Mouse (Mus musculus): ENCODE data around the gene Zfp384.
A peak's percentile ranks its signal among the peaks of the same experiment; 100 is the strongest.

The Zfp384 gene

DNA sequence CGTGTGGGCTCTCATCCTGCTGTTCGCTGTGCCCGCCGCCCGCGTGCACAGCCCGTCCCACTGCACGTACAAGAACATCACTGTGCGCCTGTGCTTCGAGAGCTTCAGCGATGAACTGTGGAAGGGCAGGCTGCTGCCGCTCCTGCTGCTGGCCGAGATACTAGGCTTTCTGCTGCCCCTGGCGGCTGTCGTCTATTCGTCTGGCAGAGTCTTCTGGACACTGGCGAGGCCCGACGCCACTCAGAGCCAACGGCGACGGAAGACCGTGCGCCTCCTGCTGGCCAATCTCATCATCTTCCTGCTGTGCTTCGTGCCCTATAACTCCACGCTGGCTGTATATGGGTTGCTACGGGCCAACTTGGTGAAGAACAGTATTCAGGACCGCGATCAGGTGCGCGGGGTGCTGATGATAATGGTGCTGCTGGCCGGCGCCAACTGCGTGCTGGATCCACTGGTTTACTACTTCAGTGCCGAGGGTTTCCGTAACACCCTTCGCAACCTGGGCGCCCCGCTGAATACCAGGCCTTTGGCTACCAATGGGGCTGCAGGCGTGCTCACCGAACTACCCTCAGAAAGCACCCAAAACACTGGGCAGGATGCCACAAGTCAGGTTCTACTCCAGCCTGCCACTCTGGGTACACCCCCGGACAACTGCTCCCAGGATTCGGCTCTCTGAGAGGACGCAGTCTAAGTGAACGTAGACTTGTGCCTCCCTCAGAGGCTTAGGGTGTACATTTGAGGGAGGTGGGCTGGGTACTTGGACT, 73.0 kb downstream of the Zfp384 start:
- DNase-seq (ENCODE audit: low read depth, low spot score): peak; percentile 94

DNA sequence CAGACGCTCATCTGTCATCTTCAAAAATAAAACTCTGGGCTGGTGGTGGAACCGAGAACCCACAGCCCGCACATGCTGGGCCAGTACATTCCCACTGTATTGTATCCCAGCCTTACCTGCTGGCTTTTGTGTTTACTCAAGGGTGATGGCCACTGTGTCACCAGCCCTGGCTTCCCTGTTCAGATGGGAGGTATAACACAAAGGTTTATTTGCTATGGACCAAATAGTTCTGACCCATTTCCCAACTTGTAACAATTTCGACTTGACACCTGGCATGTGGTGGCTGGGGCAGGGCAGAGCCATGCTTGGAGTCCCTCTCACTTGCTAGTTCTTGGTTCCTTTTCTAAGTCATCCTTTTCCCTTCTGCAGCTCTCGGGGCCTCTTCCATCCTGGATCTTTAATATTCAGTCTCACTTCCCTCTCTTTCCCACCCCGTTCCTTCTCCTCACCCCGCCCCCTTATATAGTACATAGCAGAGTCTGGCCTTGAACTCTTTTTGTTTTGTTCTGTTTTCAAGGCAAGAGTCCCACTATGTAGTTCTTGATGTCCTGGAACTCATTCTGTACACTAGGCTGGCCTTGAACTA, 73.9 kb downstream of the Zfp384 start:
- DNase-seq (ENCODE audit: low read depth, low spot score): no peak

DNA sequence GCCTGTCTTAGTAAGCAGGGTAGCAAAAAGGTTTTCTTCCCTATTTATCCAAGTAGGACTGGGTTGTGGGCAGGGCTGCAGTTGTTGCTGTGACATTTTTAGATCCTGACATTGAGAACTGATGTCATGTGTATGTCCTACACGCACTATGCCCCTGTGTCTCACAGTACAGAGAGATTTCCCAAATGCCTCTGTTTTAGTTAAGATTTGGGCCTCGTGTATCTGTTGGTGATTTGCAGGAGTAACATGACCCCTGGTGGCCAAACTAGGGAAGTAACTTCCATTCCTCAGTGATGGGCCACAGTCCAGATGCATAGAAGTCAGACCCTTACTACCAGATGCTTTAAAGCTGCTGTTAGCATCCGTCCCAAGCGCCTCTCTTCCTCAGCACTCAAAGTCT, 75.5 kb downstream of the Zfp384 start:
- DNase-seq (ENCODE audit: low read depth, low spot score): peak; percentile 44

All from retina, postnatal 7 days (tissue).